Mouse (Mus musculus) brain, embryonic 14.5 days (tissue): Measurements from ENCODE around the gene Mcrip1.

ENCODE experiments used
- CTCF ChIP-seq: fragments of 200-500 bp; IDR thresholded peaks from 2 replicates; pipeline ENCODE4 v1.5.1; 2012; ENCODE audit warnings: inconsistent platforms, mild to moderate bottlenecking, moderate library complexity, borderline replicate concordance; ENCODE audit not compliant: insufficient read depth, insufficient read length; ENCODE audit errors: extremely low read depth
- POLR2A ChIP-seq: fragments of 200-500 bp; IDR thresholded peaks from 2 replicates; pipeline ENCODE4 v1.6.1; 2012; ENCODE audit warnings: mild to moderate bottlenecking, inconsistent platforms, borderline replicate concordance; ENCODE audit not compliant: poor library complexity, insufficient read depth, insufficient read length, severe bottlenecking; ENCODE audit errors: extremely low read depth

DNA sequence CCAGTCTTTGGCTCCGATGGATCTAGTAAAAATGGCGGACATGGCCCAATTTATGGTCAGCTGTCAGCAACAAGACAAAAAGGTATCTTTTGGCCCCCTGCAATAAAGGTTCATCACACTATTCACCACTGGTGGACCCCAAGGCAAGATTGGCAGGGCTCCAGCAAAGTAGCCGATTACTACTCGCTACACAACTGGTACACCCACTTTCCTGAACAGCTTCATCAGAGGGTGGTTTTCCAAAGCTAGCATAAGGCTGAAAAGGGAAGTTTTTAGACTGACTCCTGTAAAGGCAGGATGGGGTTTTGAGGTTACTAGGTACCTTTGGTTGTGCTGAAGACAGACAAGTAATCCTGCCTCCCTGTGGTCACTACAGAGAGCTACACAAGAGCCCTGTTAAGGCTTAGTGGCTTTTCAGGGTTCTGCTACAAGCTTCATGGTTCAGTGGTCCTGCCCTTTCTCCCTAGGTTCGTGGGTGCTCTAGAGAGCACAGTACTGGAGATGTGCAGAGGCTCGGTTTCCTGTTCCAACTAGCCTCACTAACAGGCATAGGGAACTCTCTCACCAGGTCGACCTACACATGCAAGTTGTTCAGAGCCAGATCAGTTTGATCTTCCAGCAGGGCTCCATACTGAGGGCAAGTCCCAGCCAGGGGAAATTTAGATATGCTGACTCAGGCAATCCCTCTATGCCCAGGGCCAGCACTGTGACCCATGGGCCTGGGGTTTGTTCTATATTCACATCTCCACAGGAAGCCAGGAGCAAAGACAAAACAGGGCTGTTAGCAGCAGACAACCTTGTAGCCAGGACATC lies 27.9 kb upstream of the Mcrip1 start:
- peak; percentile 37; the same call in 1 of the 2 replicates for TF ChIP-seq CTCF
- no peak for TF ChIP-seq POLR2A
